Mouse (Mus musculus) midbrain, embryonic 15.5 days (tissue): ENCODE measurements at regions not wholly inside any gene's neighbourhood (a gene's known extent, or its start where the extent isn't known, plus 50 kb on each side); places are given as distances from the start of the nearest gene placed in this dataset.

Experiments
- ATAC-seq: fragments of 200-750 bp; cut with Nextera tagmentation; replicated peaks from 2 replicates; pipeline ENCODE4 v1.8.0; 2017; ENCODE audit warnings: moderate TSS enrichment
- H3K27ac ChIP-seq: fragments of 300-500 bp; sonication (generic); 2 replicates; pipeline ENCODE4 v1.5.1; 2015; ENCODE audit warnings: mild to moderate bottlenecking, inconsistent platforms
- H3K27me3 ChIP-seq: fragments of 300-500 bp; sonication (generic); replicated peaks from 2 replicates; pipeline ENCODE4 v1.6.1; 2015; ENCODE audit warnings: inconsistent platforms
- H3K36me3 ChIP-seq: fragments of 300-500 bp; sonication (generic); replicated peaks from 2 replicates; pipeline ENCODE4 v1.6.1; 2015; ENCODE audit warnings: inconsistent platforms
- H3K4me1 ChIP-seq: fragments of 300-500 bp; sonication (generic); 2 replicates; pipeline ENCODE4 v1.6.1; 2015; ENCODE audit warnings: inconsistent platforms
- H3K4me2 ChIP-seq: fragments of 300-500 bp; sonication (generic); 2 replicates; pipeline ENCODE4 v1.6.1; 2015; ENCODE audit warnings: inconsistent platforms, mild to moderate bottlenecking, moderate library complexity
- H3K4me3 ChIP-seq: fragments of 300-500 bp; sonication (generic); 2 replicates; pipeline ENCODE4 v1.5.1; 2015; ENCODE audit warnings: mild to moderate bottlenecking, inconsistent platforms
- H3K9ac ChIP-seq: fragments of 300-500 bp; sonication (generic); 2 replicates; pipeline ENCODE4 v1.6.1; 2015; ENCODE audit warnings: mild to moderate bottlenecking, inconsistent platforms
- H3K9me3 ChIP-seq: fragments of 300-500 bp; sonication (generic); 2 replicates; pipeline ENCODE4 v1.6.1; 2016; ENCODE audit warnings: inconsistent platforms
- WGBS: fragments of 180-500 bp; shearing (Covaris S2); methylation state at CpG from one replicate; pipeline ENCODE4 v1.1.7; 2015; ENCODE audit warnings: mixed read lengths; 5-methylcytosine and 5-hydroxymethylcytosine counted together

DNA sequence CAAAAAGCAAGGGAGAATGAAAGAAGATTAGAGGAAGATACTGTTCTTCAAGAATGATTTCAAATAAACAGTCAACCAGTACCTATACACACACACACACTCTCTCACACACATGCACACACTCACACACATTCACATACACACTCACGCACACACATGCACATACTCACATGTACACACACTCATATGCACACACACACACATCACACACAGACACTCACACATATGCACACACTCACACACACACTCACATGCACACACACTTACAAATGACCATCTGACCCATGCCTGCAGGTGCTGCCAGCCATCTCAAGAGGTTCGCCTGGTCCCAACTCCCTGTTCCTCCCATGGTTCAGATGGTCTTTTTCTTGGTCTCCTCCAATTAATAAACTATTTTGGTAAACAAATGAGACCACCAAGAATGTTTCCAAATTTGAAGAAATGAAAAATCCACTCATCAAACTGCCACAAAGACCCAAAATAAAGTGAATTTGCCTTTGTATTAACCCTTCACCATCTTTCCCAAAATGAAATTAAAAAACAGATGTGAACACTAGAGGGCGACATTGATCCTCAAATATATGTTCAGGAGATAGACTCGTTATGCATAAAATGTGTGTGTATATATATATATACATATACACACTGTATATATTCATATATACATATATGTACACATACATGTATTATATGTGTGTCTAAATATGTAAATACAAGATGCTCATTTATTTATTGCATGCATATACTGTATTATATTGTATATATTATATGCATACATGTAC is 150.3 kb upstream of the Ank start:
- Histone ChIP-seq H3K4me3 (no peak overlapping the region), H3K27ac (no peak overlapping the region), H3K36me3 (no peaks in the 10 kb centered on the region), H3K27me3 (no peaks in the 10 kb centered on the region), H3K4me1 (no peaks in the 10 kb centered on the region), H3K4me2 (no peak overlapping the region), H3K9me3 (no peaks in the 10 kb centered on the region), H3K9ac (no peak overlapping the region)
- ATAC-seq = peak; percentile 78; the same call in 1 of the 2 replicates
- WGBS = 49% methylated on average over 4 of the region's 4 CpGs

- no peak overlapping the region for H3K27ac ChIP-seq
- H3K9ac ChIP-seq = no peak overlapping the region
- H3K27me3 ChIP-seq = no peaks in the 10 kb centered on the region
- H3K4me1 ChIP-seq = no peaks in the 10 kb centered on the region
- no peak overlapping the region for H3K4me2 ChIP-seq
- no peak overlapping the region for H3K4me3 ChIP-seq
- H3K36me3 ChIP-seq = no peaks in the 10 kb centered on the region
- WGBS = 81% methylated on average over 1 of the region's 1 CpGs
- peak; percentile 70; the same call in 1 of the 2 replicates for ATAC-seq
- no peaks in the 10 kb centered on the region for H3K9me3 ChIP-seq
These were observed 149.7 kb upstream of the Ank start for GRCm38 (mm10) chr15:27316746-27317129.

DNA sequence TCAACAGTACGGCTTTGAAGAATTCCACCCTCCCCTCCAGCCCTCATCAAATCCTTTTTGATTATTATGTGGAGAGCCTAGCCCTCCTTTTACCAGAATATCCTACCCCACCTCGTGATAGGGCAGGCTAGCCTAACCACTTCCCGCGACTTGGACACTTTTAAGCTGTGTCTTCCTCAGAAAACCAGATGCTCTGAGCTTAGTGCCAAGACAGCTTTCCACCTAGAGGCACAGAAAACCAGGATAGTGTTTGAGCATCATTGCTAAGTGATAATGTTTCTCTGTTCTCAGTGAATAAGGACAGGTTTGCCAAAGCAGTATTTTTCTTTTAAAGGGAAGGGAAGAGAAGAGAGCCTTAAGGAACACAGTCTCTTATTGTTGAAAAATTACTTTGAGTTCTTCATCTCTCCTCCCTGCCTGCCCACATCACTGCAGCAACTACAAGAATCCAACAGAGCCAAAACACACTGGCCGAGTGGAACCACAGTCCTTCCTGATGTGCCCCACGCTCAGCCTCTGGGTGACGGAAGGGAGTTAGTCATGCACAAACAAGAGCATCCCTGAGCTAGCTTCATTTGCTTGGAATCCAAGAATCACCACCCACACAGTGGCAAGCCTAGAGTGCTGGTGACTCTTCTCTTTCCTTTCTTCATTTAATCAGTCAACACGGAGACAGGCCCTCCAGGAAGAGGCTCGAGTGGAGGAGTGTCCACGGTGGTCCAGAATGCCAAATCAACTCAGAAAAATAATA is 144.4 kb upstream of the Ank start:
- no peak overlapping the region for H3K4me2 ChIP-seq
- no peaks in the 10 kb centered on the region for H3K27me3 ChIP-seq
- H3K36me3 ChIP-seq = no peaks in the 10 kb centered on the region
- no peaks in the 10 kb centered on the region for H3K9me3 ChIP-seq
- peaks cover 8% of the 10 kb centered on the region; the same call in 1 of the 2 replicates for H3K4me1 ChIP-seq
- H3K9ac ChIP-seq = no peak overlapping the region
- ATAC-seq = no peak
- H3K4me3 ChIP-seq = no peak overlapping the region
- WGBS = 79% methylated on average over 10 of the region's 10 CpGs
- no peak overlapping the region for H3K27ac ChIP-seq

- no peak overlapping the region for H3K4me3 ChIP-seq
- H3K9me3 ChIP-seq = no peaks in the 10 kb centered on the region
- no peaks in the 10 kb centered on the region for H3K36me3 ChIP-seq
- WGBS = 21% methylated on average over 15 of the region's 15 CpGs
- H3K27me3 ChIP-seq = no peaks in the 10 kb centered on the region
- no peak overlapping the region for H3K9ac ChIP-seq
- ATAC-seq = peak; percentile 95
- 0 out of 2 replicates have a peak overlapping the region, but pooled peaks have one; percentile 31 for H3K27ac ChIP-seq
- H3K4me1 ChIP-seq = peaks cover 8% of the 10 kb centered on the region; the same call in 1 of the 2 replicates
- peak overlapping the region; percentile 26 for H3K4me2 ChIP-seq
These were observed 140.5 kb upstream of the Ank start for GRCm38 (mm10) chr15:27325847-27326548.

- Histone ChIP-seq H3K4me3 (no peak overlapping the region), H3K27me3 (no peaks in the 10 kb centered on the region), H3K4me1 (peaks cover 8% of the 10 kb centered on the region; the same call in 1 of the 2 replicates), H3K4me2 (no peak overlapping the region), H3K36me3 (no peaks in the 10 kb centered on the region), H3K27ac (0 out of 2 replicates have a peak overlapping the region, but pooled peaks have one; percentile 31), H3K9ac (no peak overlapping the region), H3K9me3 (no peaks in the 10 kb centered on the region)
- ATAC-seq = no peak
- 70% methylated on average over 5 of the region's 5 CpGs for WGBS
These were observed 140.0 kb upstream of the Ank start for GRCm38 (mm10) chr15:27326549-27326876.

DNA sequence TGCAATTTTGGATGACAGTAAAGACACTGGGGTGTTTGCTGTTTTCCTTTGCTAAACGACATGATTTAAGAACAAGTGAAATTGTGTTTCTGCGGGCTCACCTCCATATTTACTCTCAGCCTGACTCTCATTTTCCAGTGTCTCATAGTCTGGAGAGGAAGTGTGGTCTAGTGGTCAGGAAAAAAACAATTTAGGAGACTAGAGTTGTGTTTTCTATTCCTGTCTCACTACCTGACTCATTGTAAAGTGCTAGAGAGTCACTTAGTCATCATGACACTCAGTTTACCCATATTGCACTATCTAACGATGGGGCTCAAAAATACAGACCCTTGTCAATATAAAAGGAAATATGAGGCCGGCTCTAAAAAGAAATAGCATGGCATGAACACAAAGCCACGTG is 138.7 kb upstream of the Ank start:
- no peaks in the 10 kb centered on the region for H3K9me3 ChIP-seq
- WGBS = 93% methylated on average over 5 of the region's 5 CpGs
- no peak overlapping the region for H3K4me3 ChIP-seq
- H3K4me1 ChIP-seq = peaks cover 8% of the 10 kb centered on the region; the same call in 1 of the 2 replicates
- no peak overlapping the region for H3K27ac ChIP-seq
- H3K9ac ChIP-seq = no peak overlapping the region
- no peaks in the 10 kb centered on the region for H3K27me3 ChIP-seq
- no peak overlapping the region for H3K4me2 ChIP-seq
- ATAC-seq = no peak
- no peaks in the 10 kb centered on the region for H3K36me3 ChIP-seq

DNA sequence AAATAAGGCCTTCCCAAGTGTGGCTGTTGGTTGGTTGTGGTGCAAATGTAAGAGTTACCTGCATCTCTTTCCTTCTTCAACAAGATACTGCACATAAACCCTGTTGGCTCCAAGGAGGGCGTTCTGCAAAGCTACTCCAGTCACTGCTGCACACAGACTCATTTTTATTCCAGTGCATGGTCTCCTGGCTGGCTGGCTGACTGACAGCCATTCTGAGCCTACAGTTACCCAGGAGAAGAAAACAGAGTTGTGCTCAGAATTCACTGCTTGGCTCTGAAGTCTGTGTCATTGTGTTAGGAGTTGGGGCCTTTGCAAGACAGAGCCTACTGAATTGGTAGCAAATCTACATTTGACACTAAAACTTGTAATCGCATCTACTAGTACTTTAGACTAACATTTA is 138.0 kb upstream of the Ank start:
- 79% methylated on average over 2 of the region's 2 CpGs for WGBS
- Histone ChIP-seq H3K27ac (no peak overlapping the region), H3K36me3 (no peaks in the 10 kb centered on the region), H3K4me2 (no peak overlapping the region), H3K9ac (no peak overlapping the region), H3K9me3 (no peaks in the 10 kb centered on the region), H3K4me1 (peaks cover 8% of the 10 kb centered on the region; the same call in 1 of the 2 replicates), H3K4me3 (no peak overlapping the region), H3K27me3 (no peaks in the 10 kb centered on the region)
- ATAC-seq = no peak

GRCm38 (mm10) chr15:27340070-27340469 is 126.4 kb upstream of the Ank start:
- Histone ChIP-seq H3K27ac (no peak overlapping the region), H3K27me3 (no peaks in the 10 kb centered on the region), H3K36me3 (no peaks in the 10 kb centered on the region), H3K4me3 (no peak overlapping the region), H3K4me1 (no peaks in the 10 kb centered on the region), H3K4me2 (no peak overlapping the region), H3K9me3 (no peaks in the 10 kb centered on the region), H3K9ac (no peak overlapping the region)
- 62% methylated on average over 4 of the region's 4 CpGs for WGBS
- no peak for ATAC-seq

DNA sequence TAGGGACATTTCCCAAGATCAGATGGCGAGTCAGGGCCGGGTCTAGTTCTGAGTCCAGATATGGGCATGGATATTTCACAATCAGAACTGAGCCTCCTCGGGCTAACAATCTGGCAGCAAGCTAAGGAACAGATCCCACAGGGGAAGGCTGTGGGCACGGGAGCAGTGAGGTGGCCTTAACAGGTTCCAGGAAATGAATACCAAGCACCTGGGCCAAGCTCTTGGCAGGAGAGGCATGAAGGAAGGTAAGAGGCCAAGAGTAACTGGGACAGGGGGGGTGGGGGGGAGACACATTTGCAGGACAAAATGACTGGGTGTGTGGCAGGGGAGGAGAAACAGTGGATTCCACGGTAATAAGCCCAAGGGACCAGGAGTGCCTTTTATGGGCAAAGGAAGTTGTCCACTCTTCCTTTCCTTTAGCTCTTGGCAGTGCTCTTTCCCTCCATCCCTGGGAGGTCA is 124.9 kb upstream of the Ank start:
- no peak overlapping the region for H3K27ac ChIP-seq
- H3K4me1 ChIP-seq = no peaks in the 10 kb centered on the region
- WGBS = 88% methylated on average over 5 of the region's 5 CpGs
- H3K4me3 ChIP-seq = no peak overlapping the region
- no peaks in the 10 kb centered on the region for H3K9me3 ChIP-seq
- H3K9ac ChIP-seq = no peak overlapping the region
- H3K27me3 ChIP-seq = no peaks in the 10 kb centered on the region
- no peak for ATAC-seq
- no peak overlapping the region for H3K4me2 ChIP-seq
- no peaks in the 10 kb centered on the region for H3K36me3 ChIP-seq

GRCm38 (mm10) chr15:27358441-27358840 is 108.0 kb upstream of the Ank start:
- 75% methylated on average over 6 of the region's 6 CpGs for WGBS
- no peaks in the 10 kb centered on the region for H3K4me1 ChIP-seq
- no peak overlapping the region for H3K9ac ChIP-seq
- H3K4me2 ChIP-seq = no peak overlapping the region
- no peak overlapping the region for H3K27ac ChIP-seq
- no peaks in the 10 kb centered on the region for H3K36me3 ChIP-seq
- no peak for ATAC-seq
- no peaks in the 10 kb centered on the region for H3K27me3 ChIP-seq
- H3K4me3 ChIP-seq = no peak overlapping the region
- H3K9me3 ChIP-seq = no peaks in the 10 kb centered on the region

GRCm38 (mm10) chr15:27359271-27359670 is 107.2 kb upstream of the Ank start:
- no peaks in the 10 kb centered on the region for H3K27me3 ChIP-seq
- no peak for ATAC-seq
- H3K9me3 ChIP-seq = no peaks in the 10 kb centered on the region
- 67% methylated on average over 1 of the region's 1 CpGs for WGBS
- no peaks in the 10 kb centered on the region for H3K36me3 ChIP-seq
- no peak overlapping the region for H3K4me3 ChIP-seq
- no peak overlapping the region for H3K9ac ChIP-seq
- H3K4me2 ChIP-seq = no peak overlapping the region
- H3K4me1 ChIP-seq = no peaks in the 10 kb centered on the region
- no peak overlapping the region for H3K27ac ChIP-seq

DNA sequence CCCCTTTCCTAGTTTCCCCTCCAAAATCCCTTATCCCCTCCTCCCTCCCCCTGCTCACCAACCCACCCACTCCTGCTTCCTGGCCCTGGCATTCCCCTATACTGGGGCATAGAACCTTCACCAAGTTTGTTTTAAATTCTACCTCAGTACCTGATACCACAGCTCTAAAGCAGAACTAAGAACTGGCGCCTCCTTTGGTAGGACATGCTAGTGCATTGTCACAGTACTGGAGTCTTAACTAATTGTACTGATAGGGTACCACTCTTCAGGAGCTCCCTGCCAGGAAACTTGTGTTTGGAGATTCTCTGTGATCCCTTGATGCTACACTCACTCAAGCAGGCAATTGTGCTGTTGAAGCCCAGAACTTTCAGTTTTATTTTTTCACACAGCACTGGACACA is 92.0 kb upstream of the Ank start:
- 77% methylated on average over 1 of the region's 1 CpGs for WGBS

More for the DNA sequence above, 92.0 kb upstream of the Ank start:
- Histone ChIP-seq H3K36me3 (no peaks in the 10 kb centered on the region), H3K4me3 (no peak overlapping the region), H3K27ac (no peak overlapping the region), H3K27me3 (no peaks in the 10 kb centered on the region), H3K9me3 (no peaks in the 10 kb centered on the region), H3K9ac (no peak overlapping the region), H3K4me2 (no peak overlapping the region), H3K4me1 (no peaks in the 10 kb centered on the region)
- ATAC-seq = no peak
